Mouse (Mus musculus): ENCODE data around the gene Ankmy2.
"Not testable (repeated sequence)": the region's sequence is repeated elsewhere in the genome, so short reads cannot be mapped to it uniquely, and the experiment has no call there.

Ankmy2 gene

GRCm38 (mm10) chr12:36157638-36158308 lies 859 bp downstream of the Ankmy2 start, which contains the start of gene Bzw2:
TSS of gene Bzw2 (minus strand) at chr12:36158080.
- DNase-seq = peak; percentile 72

DNA sequence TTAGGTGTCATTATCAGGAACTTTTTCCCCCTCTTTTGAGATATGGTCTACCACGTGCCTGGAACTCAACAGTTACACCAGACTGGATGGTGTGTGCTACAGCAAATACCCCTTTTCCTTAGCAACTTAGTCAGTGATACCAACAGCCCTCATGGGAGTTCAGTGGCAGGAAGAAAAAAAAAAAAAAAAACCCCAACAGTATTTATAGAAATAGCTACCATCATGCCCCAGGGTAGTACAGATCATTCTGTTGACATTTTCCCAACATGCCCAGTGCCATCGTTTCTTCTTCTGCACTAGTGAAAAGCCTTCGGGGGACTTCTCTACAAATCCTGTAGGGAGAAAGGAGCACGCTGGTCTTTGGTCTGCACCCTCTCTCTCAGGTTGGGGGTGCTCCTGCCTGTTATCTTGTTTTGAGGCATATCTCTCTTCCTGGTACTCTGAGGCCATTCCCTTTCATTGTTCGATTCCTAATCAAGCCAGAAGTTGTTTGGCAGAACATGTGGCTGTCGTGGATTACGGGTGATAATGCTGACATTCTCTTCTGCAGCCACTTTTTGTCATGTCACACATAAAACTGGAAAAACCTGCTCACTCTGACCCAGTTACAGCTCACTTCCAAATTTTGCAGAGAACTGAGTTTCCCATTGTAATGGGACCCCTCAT lies 7.3 kb downstream of the Ankmy2 start:
- no peak for DNase-seq

GRCm38 (mm10) chr12:36165299-36165698 lies 8.4 kb downstream of the Ankmy2 start:
- no peak for DNase-seq

DNA sequence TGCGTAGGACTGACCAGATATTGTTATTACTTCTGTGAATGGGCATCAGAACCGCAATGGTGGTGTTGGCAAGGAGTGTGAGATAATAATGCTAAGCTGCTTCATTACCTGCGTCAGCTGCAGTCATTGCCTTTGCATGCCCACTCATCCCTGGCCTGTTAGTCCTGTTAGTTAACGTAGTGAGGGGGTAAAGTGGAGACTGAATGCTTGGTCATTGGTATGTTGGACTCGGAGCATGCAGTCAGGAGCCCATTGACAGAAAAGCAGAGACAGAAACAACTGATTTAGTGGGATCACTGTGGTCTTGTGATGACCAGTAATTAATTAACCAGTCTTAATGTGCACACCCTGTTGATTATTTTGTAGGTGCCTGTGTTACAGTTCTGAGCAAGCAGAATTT lies 20.3 kb downstream of the Ankmy2 start:
- no peak for DNase-seq

DNA sequence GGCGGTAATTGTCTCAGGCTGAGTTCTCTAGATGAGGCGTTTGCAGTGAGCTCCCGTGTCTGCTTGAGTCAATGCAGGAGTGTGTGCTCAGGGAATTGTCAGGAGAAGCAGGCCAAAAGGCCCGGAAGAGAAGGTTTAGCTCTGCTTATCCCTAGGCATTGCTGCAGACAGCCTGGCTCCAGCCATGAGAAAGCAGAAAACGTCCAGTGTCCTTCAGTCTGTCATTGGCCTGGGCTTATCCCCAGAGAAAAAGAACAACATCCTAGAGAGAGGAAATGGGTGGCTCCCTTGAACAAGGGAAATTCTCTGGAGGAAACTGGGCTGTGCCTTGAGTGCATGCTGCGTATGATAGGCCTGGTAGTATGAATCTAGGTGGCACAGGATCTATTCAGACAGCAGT lies 25.7 kb downstream of the Ankmy2 start:
- peak; percentile 18 for DNase-seq

GRCm38 (mm10) chr12:36187081-36187480 lies 30.2 kb downstream of the Ankmy2 start:
- DNase-seq = no peak

- DNase-seq = no peak
Observed at GRCm38 (mm10) chr12:36189610-36190009, 32.7 kb downstream of the Ankmy2 start.

GRCm38 (mm10) chr12:36190343-36190742 lies 33.4 kb downstream of the Ankmy2 start:
- DNase-seq = no peak

DNA sequence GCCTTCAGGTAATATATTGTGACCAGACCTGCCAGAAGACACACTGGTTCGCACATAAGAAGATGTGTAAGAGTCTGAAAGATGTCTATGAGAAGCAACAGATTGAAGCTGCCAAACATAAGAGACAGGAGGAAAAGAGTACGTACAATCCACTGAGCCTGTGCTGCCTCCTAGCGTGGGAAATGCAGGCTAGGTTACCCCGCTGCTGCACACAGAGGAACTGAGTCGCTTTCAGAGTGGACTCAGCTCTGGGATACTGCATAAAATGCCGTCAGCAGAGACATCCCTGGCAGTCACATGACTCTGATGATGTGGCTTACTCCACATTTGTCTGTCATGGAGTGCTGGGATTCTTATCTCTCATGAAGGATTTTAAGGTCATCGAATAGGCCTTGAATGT lies 38.1 kb downstream of the Ankmy2 start:
- no peak for DNase-seq

DNA sequence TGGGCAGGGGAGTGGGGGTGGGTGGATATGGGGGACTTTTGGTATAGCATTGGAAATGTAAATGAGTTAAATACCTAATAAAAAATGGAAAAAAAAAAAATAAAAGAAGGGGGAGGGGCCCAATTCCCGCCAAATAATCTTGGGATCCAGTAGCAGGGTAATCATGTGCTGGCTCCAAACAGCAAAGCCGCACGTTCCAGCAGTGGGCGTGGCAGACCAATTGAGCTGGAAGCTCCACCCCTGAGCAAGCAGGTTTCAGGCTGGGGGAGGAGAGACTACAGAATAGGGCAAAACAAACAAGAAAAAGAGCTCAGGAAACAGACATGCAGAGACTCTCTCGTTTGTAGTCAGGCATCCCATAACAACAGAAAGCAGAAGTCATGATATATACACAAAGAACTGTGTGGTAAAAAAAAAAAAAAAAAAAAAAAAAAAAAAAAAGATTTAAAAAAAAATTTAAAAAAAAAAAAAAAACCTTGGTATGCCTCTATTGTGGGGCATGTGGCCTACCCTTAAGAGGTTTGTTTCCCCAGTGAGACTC lies 48.7 kb downstream of the Ankmy2 start:
- DNase-seq = not testable (repeated sequence)

GRCm38 (mm10) chr12:36207072-36207799 lies 50.3 kb downstream of the Ankmy2 start:
- DNase-seq = peak; percentile 54

DNA sequence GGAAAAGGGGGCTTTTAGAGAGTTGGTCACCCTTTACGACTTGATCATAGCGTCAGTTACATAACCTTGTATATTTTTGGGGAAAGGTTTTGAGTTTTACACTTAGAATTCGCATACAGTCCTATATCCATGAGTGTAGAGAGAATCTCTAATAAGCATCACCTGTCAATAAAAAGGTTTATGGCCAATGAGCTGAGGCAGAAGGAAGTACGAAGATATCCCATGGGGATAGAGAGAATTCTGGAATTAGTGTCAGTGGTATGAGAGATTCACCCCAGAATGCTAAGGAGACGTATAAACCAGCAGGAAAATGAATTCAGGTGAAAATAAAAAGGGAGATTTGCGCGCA lies 50.9 kb downstream of the Ankmy2 start:
- no peak for DNase-seq

- no peak for DNase-seq
Observed at GRCm38 (mm10) chr12:36208456-36208855, 51.5 kb downstream of the Ankmy2 start.

DNA sequence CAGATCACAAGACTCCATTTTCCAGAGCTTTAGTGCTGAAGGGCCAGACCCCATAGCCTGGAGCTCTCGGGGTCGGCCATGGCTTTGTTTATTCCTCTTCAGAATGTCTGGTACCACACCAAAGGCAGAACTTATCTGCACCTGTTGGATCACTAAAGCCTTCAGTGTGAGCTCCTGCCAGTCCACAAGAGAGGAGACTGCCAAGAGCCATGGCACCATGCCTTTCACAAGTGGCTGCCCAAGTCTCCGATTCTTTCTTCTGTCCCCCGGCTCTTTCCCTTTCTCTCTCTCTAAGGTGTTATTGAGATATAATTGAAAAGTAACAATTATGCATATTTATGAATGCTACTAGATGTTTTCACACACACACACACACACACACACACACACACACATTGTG lies 53.2 kb downstream of the Ankmy2 start:
- no peak for DNase-seq

- no peak for DNase-seq
Observed at GRCm38 (mm10) chr12:36214389-36215148, 57.7 kb downstream of the Ankmy2 start.

DNA sequence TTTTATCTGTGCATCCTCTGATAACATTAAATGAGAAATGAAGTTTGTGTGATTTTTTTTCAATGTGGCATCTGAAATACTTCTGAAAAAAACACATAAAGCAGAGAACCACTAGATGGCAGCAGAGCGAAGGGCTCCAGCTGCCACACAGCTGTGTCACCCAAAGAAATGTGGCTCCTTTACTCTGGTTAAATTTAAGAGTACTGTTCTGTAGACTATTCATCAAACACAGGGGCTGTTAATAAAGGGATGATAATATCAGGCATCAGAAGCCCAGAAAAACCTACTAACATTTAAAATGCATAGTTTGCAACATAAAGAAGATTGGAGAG lies 58.2 kb downstream of the Ankmy2 start:
- DNase-seq = peak; percentile 66

GRCm38 (mm10) chr12:36216230-36216629 lies 59.3 kb downstream of the Ankmy2 start:
- no peak for DNase-seq

DNA sequence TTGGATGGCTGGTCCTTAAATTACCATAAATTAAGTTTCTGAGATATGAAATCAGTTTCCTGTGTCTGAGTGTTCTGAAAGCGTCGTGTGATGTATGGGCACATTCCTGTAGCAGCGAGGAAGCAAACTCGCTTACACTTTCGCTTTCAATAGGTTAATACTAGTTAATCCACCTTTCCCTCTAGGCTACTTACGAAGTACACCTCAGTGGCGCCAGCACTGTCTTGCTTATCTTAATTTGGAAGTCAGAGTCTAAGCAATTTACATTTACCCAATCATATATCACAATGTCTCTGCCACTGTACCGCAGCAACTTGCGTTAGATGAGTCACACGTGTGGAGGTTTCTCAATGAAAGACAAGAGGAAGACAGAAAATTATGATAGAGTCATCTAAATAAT lies 60.0 kb downstream of the Ankmy2 start:
- no peak for DNase-seq

GRCm38 (mm10) chr12:36224392-36224791 lies 67.5 kb downstream of the Ankmy2 start:
- DNase-seq = no peak

DNA sequence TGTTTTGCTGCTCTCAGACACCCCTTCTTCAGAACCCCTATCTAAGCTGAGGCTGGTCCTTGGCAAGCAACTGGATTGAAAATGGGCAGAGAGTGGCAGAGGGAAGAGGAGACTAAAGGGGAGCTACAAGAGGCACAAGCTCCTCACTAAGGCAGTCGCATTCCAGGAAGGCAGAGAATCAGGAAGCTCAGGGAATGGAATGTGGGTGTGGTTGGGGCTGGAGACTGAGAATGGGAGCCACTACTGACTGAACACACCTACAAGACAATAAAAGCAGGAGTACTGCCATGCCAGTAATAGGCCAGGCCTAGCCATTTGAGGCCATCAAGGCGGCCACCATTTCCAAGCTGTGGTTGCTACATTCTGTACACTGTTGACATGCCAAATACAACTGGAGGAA lies 74.5 kb downstream of the Ankmy2 start:
- DNase-seq = no peak

DNA sequence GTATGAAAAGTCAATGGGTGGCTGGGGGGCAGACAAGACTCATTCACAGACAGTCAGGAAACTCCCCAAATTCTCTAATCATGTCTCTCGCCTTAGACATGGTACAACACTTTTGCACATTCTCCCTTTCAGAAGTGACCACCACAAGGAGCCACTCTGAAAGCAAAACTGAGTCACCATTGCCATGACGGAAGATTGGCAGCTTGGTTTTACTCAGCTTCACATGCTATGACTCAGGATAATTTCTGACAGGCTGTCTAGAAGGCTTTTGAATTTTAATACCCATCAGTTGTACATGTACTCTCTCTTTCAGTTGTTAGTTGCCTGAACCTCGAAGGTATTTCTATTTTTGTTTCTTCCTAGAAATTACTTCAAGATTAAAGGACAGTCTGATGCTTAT lies 84.3 kb downstream of the Ankmy2 start:
- no peak for DNase-seq

Data from lung, postnatal 14 days (tissue).